Mouse (Mus musculus): ENCODE results near the gene Tfr2. TPM values are rescaled to one million over a fixed set of nuclear protein-coding genes. Genes with fewer than 3 reads are reported as not detected.

Gene Tfr2
- polyA plus RNA-seq, 1 experiment = 0.68 TPM

- Histone ChIP-seq H3K27ac (ENCODE audit: insufficient read depth, low read length) (no peak overlapping the region), H3K4me3 (ENCODE audit: insufficient read depth, low read length) (no peak overlapping the region), H3K4me1 (ENCODE audit: control insufficient read depth, insufficient read depth, low read length) (no peaks in the 10 kb centered on the region; the same call in 1 of the 2 replicates)
- no peak for TF ChIP-seq POLR2A (IDR thresholded peaks at IDR 0.05; ENCODE audit: low read depth, low read length)
- no peak for TF ChIP-seq CTCF (IDR thresholded peaks at IDR 0.05; ENCODE audit: borderline replicate concordance, insufficient read depth, low read length)
Observed at GRCm38 (mm10) chr5:137553000-137553399, 16.6 kb upstream of the Tfr2 start.

GRCm38 (mm10) chr5:137553411-137553837 is 16.2 kb upstream of the Tfr2 start, which contains the start of gene Actl6b:
Gene Actl6b (plus strand): TSS chr5:137553517.
- TF ChIP-seq CTCF (IDR thresholded peaks at IDR 0.05; ENCODE audit: borderline replicate concordance, insufficient read depth, low read length) (no peak), POLR2A (IDR thresholded peaks at IDR 0.05; ENCODE audit: low read depth, low read length) (no peak)
- Histone ChIP-seq H3K4me1 (ENCODE audit: control insufficient read depth, insufficient read depth, low read length) (no peaks in the 10 kb centered on the region; the same call in 1 of the 2 replicates), H3K4me3 (ENCODE audit: insufficient read depth, low read length) (no peak within 1 kb of the TSS), H3K27ac (ENCODE audit: insufficient read depth, low read length) (no peak within 1 kb of the TSS)

GRCm38 (mm10) chr5:137553898-137554297 is 15.7 kb upstream of the Tfr2 start:
- no peak overlapping the region for H3K27ac ChIP-seq (ENCODE audit: insufficient read depth, low read length)
- no peak overlapping the region for H3K4me3 ChIP-seq (ENCODE audit: insufficient read depth, low read length)
- H3K4me1 ChIP-seq (ENCODE audit: control insufficient read depth, insufficient read depth, low read length) = no peaks in the 10 kb centered on the region; the same call in 1 of the 2 replicates
- TF ChIP-seq POLR2A (IDR thresholded peaks at IDR 0.05; ENCODE audit: low read depth, low read length) (no peak), CTCF (IDR thresholded peaks at IDR 0.05; ENCODE audit: borderline replicate concordance, insufficient read depth, low read length) (no peak)

- H3K4me3 ChIP-seq (ENCODE audit: insufficient read depth, low read length) = no peak overlapping the region
- H3K27ac ChIP-seq (ENCODE audit: insufficient read depth, low read length) = no peak overlapping the region
- H3K4me1 ChIP-seq (ENCODE audit: control insufficient read depth, insufficient read depth, low read length) = no peaks in the 10 kb centered on the region
- TF ChIP-seq CTCF (IDR thresholded peaks at IDR 0.05; ENCODE audit: borderline replicate concordance, insufficient read depth, low read length) (no peak), POLR2A (IDR thresholded peaks at IDR 0.05; ENCODE audit: low read depth, low read length) (no peak)
Observed at GRCm38 (mm10) chr5:137561556-137561955, 8.1 kb upstream of the Tfr2 start.

- no peak overlapping the region for H3K4me3 ChIP-seq (ENCODE audit: insufficient read depth, low read length)
- no peak for TF ChIP-seq POLR2A (IDR thresholded peaks at IDR 0.05; ENCODE audit: low read depth, low read length)
- no peak overlapping the region for H3K27ac ChIP-seq (ENCODE audit: insufficient read depth, low read length)
- no peaks in the 10 kb centered on the region for H3K4me1 ChIP-seq (ENCODE audit: control insufficient read depth, insufficient read depth, low read length)
Observed at GRCm38 (mm10) chr5:137562965-137563364, 6.7 kb upstream of the Tfr2 start.

GRCm38 (mm10) chr5:137565744-137566143 is 3.9 kb upstream of the Tfr2 start:
- no peak for TF ChIP-seq POLR2A (IDR thresholded peaks at IDR 0.05; ENCODE audit: low read depth, low read length)
- no peak for TF ChIP-seq CTCF (IDR thresholded peaks at IDR 0.05; ENCODE audit: borderline replicate concordance, insufficient read depth, low read length)
- no peak overlapping the region for H3K4me3 ChIP-seq (ENCODE audit: insufficient read depth, low read length)
- no peak overlapping the region for H3K27ac ChIP-seq (ENCODE audit: insufficient read depth, low read length)
- no peaks in the 10 kb centered on the region for H3K4me1 ChIP-seq (ENCODE audit: control insufficient read depth, insufficient read depth, low read length)

- Histone ChIP-seq H3K27ac (ENCODE audit: insufficient read depth, low read length) (no peak overlapping the region), H3K4me1 (ENCODE audit: control insufficient read depth, insufficient read depth, low read length) (no peaks in the 10 kb centered on the region), H3K4me3 (ENCODE audit: insufficient read depth, low read length) (no peak overlapping the region)
- no peak for TF ChIP-seq POLR2A (IDR thresholded peaks at IDR 0.05; ENCODE audit: low read depth, low read length)
- TF ChIP-seq CTCF (IDR thresholded peaks at IDR 0.05; ENCODE audit: borderline replicate concordance, insufficient read depth, low read length) = no peak
Observed at GRCm38 (mm10) chr5:137566416-137566815, 3.2 kb upstream of the Tfr2 start.

- TF ChIP-seq CTCF (IDR thresholded peaks at IDR 0.05; ENCODE audit: borderline replicate concordance, insufficient read depth, low read length) (no peak), POLR2A (IDR thresholded peaks at IDR 0.05; ENCODE audit: low read depth, low read length) (no peak)
- Histone ChIP-seq H3K4me1 (ENCODE audit: control insufficient read depth, insufficient read depth, low read length) (no peaks in the 10 kb centered on the region), H3K27ac (ENCODE audit: insufficient read depth, low read length) (no peak overlapping the region), H3K4me3 (ENCODE audit: insufficient read depth, low read length) (no peak overlapping the region)
Observed at GRCm38 (mm10) chr5:137568223-137568798, 1.3 kb upstream of the Tfr2 start.

- TF ChIP-seq CTCF (IDR thresholded peaks at IDR 0.05; ENCODE audit: borderline replicate concordance, insufficient read depth, low read length) (no peak), POLR2A (IDR thresholded peaks at IDR 0.05; ENCODE audit: low read depth, low read length) (no peak)
- no peak overlapping the region for H3K4me3 ChIP-seq (ENCODE audit: insufficient read depth, low read length)
- no peaks in the 10 kb centered on the region for H3K4me1 ChIP-seq (ENCODE audit: control insufficient read depth, insufficient read depth, low read length)
- H3K27ac ChIP-seq (ENCODE audit: insufficient read depth, low read length) = no peak overlapping the region
Observed at GRCm38 (mm10) chr5:137569031-137569430, 609 bp upstream of the Tfr2 start.

GRCm38 (mm10) chr5:137570181-137570580 is 541 bp downstream of the Tfr2 start:
- H3K27ac ChIP-seq (ENCODE audit: insufficient read depth, low read length) = no peak overlapping the region
- TF ChIP-seq CTCF (IDR thresholded peaks at IDR 0.05; ENCODE audit: borderline replicate concordance, insufficient read depth, low read length) = no peak
- TF ChIP-seq POLR2A (IDR thresholded peaks at IDR 0.05; ENCODE audit: low read depth, low read length) = no peak

More at GRCm38 (mm10) chr5:137570181-137570580, 541 bp downstream of the Tfr2 start:
- Histone ChIP-seq H3K4me1 (ENCODE audit: control insufficient read depth, insufficient read depth, low read length) (no peaks in the 10 kb centered on the region), H3K4me3 (ENCODE audit: insufficient read depth, low read length) (no peak overlapping the region)

Measured in embryonic fibroblast, embryonic 13.5 days (primary cell).